Mouse (Mus musculus) urinary bladder, postnatal 4 days (tissue): ENCODE measurements around the gene Usp21.
"Not testable (repeated sequence)": the region's sequence is repeated elsewhere in the genome, so short reads cannot be mapped to it uniquely, and the experiment has no call there.

Experiments used
- DNase-seq, 2 experiments: peaks; one replicate each; pipeline ENCODE4 v3.0.0; 2021 to 2022; ENCODE audit warnings: low spot score in 2 of 2

Gene Usp21

DNA sequence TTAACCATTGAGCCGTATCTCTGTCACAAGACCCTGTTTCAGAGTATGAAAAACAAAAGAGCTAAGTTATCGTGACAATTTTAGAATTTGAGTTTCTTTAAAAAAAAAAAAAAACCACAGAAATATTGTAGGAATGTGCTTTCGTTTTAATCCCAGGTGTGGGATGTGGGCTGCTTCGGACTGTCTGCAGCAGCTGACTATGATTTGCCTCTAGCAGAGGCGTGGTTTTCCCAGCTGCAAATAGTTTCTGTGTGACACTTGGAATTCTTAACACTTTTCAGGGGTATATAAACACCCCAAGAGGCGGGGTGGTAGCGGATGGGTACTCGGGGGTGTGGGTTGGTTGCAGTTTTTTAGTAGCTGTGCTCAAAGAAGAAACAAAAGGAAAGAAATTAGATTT, 42.4 kb downstream of the Usp21 start:
- DNase-seq = no peak

DNA sequence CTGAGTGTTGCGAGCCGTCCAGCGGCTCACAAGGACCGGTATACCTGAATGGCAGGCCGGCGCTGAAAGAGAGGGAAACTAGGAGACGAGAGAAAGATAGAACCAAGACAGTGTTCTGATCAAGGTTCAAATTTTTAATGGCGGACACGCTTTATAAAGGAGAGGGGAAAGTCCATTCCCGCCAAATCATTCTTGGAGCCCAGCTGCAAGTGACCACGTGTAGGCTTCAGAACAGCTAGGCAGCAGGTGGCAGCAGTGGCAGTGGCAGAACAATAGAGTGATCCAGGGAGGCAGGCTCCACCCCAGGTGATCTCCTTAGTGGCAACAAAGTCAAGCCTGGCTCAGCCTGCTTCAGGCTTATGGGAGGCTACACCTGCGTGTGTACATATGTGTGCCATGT, 45.8 kb downstream of the Usp21 start:
- not testable (repeated sequence) for DNase-seq

DNA sequence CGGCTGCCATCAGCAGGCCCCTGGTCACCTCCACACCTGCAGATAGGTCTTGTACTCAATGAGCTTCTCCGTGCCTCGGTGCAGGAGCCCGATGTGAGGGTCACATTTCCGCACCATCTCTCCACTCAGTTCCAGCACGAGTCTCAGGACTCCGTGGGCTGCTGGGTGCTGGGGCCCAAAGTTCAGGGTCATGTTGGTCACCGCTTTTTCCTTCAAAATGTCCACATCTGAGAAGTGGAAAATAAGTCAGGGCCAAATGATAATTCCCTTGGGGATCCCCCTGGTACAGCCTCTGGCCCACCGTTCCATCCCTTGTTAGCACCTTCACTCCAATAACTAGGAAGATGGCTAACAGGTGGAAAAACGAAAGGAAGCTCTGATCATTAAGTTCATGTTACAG, 46.9 kb downstream of the Usp21 start:
- no peak for DNase-seq

DNA sequence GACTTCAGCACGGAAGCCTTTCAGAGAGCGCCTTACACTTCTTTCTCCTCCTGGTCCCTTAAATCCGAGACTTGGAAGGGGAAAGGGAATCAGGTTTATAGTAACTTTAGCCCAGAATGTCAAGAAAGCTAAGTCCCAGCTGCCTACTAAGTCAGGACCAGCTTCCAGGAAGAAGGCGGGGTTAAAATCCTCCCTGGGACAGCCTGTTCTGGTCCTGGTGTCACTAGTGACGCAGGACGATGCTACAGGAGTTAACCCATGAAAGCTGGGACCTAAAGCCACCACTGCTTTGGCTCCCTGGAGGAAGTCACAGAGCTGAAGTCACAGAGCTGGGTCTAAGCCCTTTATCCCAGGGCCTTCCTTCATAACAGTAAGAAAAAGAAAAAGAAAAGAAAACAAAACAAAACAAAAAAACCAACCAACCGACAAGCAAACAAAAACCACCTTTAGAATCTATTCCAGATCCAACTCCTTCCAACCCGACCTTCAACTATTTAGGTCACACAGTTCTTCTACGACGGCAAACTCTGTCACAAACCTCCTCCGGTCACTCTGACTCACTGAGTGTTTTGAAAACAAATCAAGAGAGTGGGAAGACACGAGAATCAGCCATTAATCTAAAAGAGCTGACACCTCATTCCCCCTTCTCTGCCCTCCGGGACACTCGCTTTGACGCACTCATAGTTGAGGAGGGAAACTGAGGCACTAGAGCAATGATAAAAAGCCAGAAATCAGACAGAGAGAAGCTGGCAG, 47.6 kb downstream of the Usp21 start:
- no peak for DNase-seq

DNA sequence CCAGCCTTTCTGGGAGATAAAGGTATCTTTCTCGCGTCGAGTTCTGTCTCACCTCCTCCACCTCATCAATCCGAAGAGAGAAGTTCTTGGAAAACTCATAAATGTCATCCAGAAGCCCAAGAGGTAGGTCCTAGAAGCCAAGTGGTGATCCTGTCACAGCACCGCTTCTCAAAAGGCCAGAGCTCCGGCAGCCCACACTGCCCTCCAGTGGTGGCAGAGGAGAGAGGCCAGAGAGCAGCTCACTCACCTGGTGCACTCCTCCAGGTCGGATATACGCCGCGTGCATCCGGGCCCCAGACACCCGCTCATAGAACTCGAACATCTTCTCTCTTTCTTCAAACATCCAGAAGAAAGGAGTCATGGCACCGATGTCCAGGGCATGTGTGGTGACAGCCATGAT, 49.3 kb downstream of the Usp21 start:
- DNase-seq = no peak

DNA sequence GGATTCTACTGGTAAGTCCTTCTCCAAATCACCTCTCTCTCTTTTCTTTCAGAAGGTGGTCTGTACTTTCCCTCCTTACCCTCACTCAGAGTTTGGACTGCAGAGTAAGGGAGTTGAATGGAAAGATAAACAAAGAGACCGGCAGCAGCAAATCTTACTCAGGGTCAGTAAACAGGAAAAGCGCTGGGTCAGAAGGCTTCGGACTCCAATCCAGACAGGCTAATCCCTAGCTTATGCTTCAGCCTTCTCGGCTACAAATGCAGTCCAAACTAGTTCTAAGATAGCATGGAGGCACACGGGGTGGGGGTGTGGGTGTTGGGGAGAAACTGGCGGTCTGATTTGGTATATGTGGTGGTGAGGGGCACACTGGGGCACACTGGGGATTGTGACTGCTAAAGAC, 50.4 kb downstream of the Usp21 start:
- no peak for DNase-seq

DNA sequence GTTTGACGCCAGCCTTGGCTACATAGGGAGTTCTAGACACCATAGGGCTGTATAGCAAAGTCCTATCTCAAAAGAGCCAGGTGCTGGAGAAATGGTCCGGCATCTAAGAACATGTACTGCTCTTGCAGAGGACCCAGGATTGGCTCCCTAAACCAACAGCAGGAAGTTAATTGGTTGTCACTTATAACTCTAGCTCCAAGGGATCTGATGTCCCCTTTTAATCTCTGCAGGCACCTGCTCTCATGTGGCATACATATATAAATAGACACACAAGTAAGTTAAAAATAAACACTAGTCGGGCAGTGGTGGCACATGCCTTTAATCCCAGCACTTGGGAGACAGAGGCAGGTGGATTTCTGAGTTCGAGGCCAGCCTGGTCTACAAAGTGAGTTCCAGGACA, 52.0 kb downstream of the Usp21 start:
- no peak for DNase-seq

DNA sequence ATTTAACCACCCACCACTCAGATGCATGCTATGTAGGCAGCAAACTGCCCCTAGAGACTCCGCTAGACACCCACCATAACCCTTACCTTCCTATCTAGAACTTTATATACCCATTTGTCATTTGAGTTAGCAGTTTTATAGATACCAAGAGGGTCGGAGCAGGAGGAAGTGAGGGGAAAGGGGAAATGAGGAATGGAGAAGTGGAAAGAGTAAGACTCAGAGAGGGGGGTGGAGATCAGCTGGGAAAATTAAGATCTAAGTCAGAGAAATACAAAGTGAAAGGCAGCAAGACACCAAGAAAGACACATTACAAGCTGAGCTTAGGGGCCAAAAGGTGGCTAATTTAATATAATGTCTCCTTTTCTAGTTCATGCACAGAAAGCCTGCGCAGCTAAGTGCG, 53.3 kb downstream of the Usp21 start:
- DNase-seq = no peak

DNA sequence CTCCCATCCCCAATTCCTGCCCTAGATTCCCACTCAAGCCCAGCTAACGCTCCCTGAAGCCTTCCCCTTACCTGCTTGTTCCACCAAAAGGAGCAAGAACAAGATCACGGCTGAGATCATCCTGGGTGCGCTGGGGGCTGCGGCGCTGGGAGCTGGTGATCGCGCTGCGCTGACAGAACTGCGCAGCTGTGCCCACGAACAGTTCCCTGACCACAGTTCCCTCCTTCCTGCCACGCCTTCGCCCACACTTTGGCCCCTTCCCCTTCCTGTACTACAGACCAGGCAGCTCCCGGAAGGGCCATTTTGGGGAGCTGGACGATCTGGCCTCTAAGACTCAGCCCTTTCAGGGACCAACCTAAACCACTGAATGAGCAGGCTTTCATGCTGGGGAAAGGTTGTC, 53.7 kb downstream of the Usp21 start, which contains the start of gene Fcer1g:
Gene Fcer1g (minus strand): TSS at position 240 of the 400 bp plus-strand sequence.
- DNase-seq = no peak

DNA sequence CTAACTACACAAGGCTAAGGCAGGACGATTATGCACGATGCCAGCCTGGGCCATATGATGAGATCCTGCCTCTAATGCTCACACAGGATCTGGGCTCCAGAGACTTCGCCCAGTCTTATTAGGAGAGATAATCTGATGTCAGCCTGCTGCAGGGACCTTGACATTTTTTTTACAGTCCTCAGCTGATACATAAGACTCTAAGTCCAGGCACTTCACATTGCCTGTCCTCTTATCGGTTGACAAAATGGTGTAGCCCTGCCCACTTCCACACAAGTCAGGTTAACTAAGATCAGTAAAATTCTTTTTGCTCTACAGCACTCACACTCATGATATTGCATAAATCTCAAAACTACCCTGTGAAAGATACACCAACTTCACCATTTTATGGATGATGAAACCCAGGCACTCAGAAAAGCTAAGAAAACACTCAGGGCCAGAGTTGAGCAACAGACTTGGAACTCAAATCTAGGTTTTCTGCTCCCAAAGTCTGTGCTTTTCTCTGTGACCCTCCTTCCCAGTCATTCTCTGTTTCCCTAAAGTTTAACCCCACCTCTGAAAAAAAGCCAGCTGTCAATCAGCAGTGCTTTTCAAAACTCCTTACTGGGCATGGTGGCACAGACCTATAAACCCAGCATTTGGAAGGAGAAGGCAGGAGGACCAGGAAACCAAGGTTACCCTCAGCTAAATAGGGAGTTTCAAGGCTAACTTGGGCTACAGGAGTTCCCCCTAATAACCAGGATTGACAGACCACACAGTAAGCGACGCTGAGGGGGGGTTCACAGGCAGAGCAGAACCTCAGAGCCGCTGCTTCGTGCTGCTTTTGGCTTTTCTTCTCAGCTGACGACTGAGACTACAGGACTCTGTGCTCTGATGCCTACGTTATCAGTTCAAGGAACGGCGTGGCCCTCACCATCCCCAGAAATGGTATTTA, 54.7 kb downstream of the Usp21 start:
- DNase-seq = no peak

DNA sequence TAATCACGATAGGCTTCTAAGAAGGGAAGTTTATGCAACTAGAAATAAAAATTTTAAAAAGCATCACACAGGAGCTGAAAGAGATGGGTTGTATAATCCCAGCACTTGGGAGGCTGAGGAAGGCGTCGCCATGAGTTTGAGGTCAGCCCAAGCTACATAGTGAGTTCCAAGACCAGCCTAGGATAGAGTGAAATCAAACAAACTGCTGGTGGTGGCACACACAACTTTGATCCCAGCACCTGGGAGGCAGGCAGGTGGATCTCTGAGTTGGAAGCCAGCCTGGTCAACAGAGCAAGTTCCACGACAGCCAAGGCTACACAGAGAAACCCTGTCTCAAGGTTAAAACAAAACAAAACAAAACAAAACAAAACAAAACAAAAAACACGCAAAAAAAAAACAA, 55.4 kb downstream of the Usp21 start:
- no peak for DNase-seq
